Comparison of ENCODE assay signal across 10 mouse cellular contexts in genomic region chr4:97839406-97840101, GRCm38 (mm10).
DNase-seq lines count a peak whose midpoint lies in the region; ATAC-seq and TF ChIP-seq lines count a peak whose summit lies in the region.
"Had no signal": no experiment of that assay in that cellular context is flagged by ENCODE, and none has a peak within 500 bp of the region (broad histone marks: within the 10 kb centered on the region; RNA-seq: fewer than 3 reads in every experiment).

No protein-coding gene starts in this region.

- peak; percentile 64 for ATAC-seq in forebrain, postnatal 0 days
- no peak for ATAC-seq in liver, postnatal 0 days
- no peak for ATAC-seq in erythroblast, adult 5-6 weeks (replicated peaks; ENCODE audit: low FRiP score, poor library complexity, severe bottlenecking)

- intact Hi-C loops in heart, postnatal 10 days (cut with DNase I): no loop called here

- no peak overlapping the region for H3K4me3 ChIP-seq in forebrain, postnatal 0 days (ENCODE audit: low read depth, low read length)
- no peak overlapping the region for H3K4me3 ChIP-seq in liver, postnatal 0 days (ENCODE audit: low read depth, low read length)

- DNase-seq in heart, adult 11 months: peak; percentile 92
- DNase-seq in heart, postnatal 10 days: no peak
- peak; percentile 69 for DNase-seq in MEL-GATA-1-ER (ENCODE audit: extremely low read depth, low read depth)
- DNase-seq in forebrain, postnatal 0 days: no peak
- DNase-seq in liver, postnatal 0 days: no peak
- no peak for DNase-seq in left cerebral cortex, adult 8-10 months (ENCODE audit: low spot score in 2 of 2)
- DNase-seq in spleen, postnatal 14 days (ENCODE audit: low spot score in 2 of 2): no peak
- DNase-seq: lung, postnatal 10 days; thymus, postnatal 14 days had no signal

- no peak for TF ChIP-seq CTCF in forebrain, postnatal 0 days (IDR thresholded peaks at IDR 0.05; ENCODE audit: low read depth)
- TF ChIP-seq CTCF in liver, postnatal 0 days (IDR thresholded peaks at IDR 0.05; ENCODE audit: low read depth): no peak

- H3K9me3 ChIP-seq in forebrain, postnatal 0 days (ENCODE audit: low read length): no peaks in the 10 kb centered on the region
- H3K9me3 ChIP-seq in liver, postnatal 0 days (ENCODE audit: low read length): no peaks in the 10 kb centered on the region

- H3K4me2 ChIP-seq in forebrain, postnatal 0 days (ENCODE audit: low read depth): no peak overlapping the region
- no peak overlapping the region; the same call in 1 of the 2 replicates for H3K4me2 ChIP-seq in liver, postnatal 0 days (ENCODE audit: low read depth, low read length)

- H3K4me1 ChIP-seq in forebrain, postnatal 0 days (ENCODE audit: insufficient read depth): peaks cover 11% of the 10 kb centered on the region; the same call in 1 of the 2 replicates
- peaks cover 49% of the 10 kb centered on the region for H3K4me1 ChIP-seq in liver, postnatal 0 days (ENCODE audit: insufficient read depth)

- no peaks in the 10 kb centered on the region for H3K27me3 ChIP-seq in forebrain, postnatal 0 days (ENCODE audit: insufficient read depth, low read length)
- no peaks in the 10 kb centered on the region for H3K27me3 ChIP-seq in liver, postnatal 0 days (ENCODE audit: insufficient read depth, low read length)

- TF ChIP-seq EP300 in liver, postnatal 0 days (IDR thresholded peaks at IDR 0.05; ENCODE audit: low read depth): no peak

- no peak overlapping the region for H3K9ac ChIP-seq in forebrain, postnatal 0 days
- no peak overlapping the region for H3K9ac ChIP-seq in liver, postnatal 0 days (replicated peaks)

- no peak overlapping the region; the same call in 1 of the 2 replicates for H3K27ac ChIP-seq in forebrain, postnatal 0 days (ENCODE audit: low read depth, low read length)
- peak overlapping the region; percentile 85 for H3K27ac ChIP-seq in liver, postnatal 0 days (ENCODE audit: low read depth)

- no peaks in the 10 kb centered on the region for H3K36me3 ChIP-seq in forebrain, postnatal 0 days (ENCODE audit: insufficient read depth)
- no peaks in the 10 kb centered on the region for H3K36me3 ChIP-seq in liver, postnatal 0 days (replicated peaks; ENCODE audit: insufficient read depth, low read length)

- WGBS in forebrain, postnatal 0 days: 15% methylated on average over 7 of the region's 7 CpGs
- WGBS in liver, postnatal 0 days (ENCODE audit: insufficient replicate concordance): 38% methylated on average over 7 of the region's 7 CpGs

Comparison
In these comparisons a context has a peak if more than half of its experiments do, and no peak if none do; other contexts are left out.
1. DNase-seq: peak in heart, adult 11 months (single experiment) and MEL-GATA-1-ER (single experiment); none in heart, postnatal 10 days (0 of 2), forebrain, postnatal 0 days (single experiment), liver, postnatal 0 days (single experiment), left cerebral cortex, adult 8-10 months (0 of 2) and spleen, postnatal 14 days (0 of 2).